Mouse (Mus musculus) cerebellum, adult 2 months (tissue): ENCODE measurements around the gene Ascl4.

Source experiments
- CTCF ChIP-seq: fragments of 200-500 bp; IDR thresholded peaks from 2 replicates; pipeline ENCODE4 v1.5.1; 2011; ENCODE audit warnings: low read depth, mild to moderate bottlenecking, control low read depth, low read length, moderate library complexity, borderline replicate concordance; ENCODE audit not compliant: insufficient read depth
- POLR2A ChIP-seq: fragments of 200-500 bp; IDR thresholded peaks from 2 replicates; pipeline ENCODE4 v1.6.1; 2011; ENCODE audit warnings: low read length, control low read depth, borderline replicate concordance; ENCODE audit not compliant: insufficient read depth

GRCm38 (mm10) chr10:85989412-85990115 is 62.1 kb downstream of the Ascl4 start:
- no peak for TF ChIP-seq POLR2A
- TF ChIP-seq CTCF = no peak
